Mouse (Mus musculus) inflammation-experienced regulatory T-cells, adult 6 months (primary cell): ENCODE measurements around the gene Pdcd7. TPM values are rescaled to one million over a fixed set of nuclear protein-coding genes. Genes with fewer than 3 reads are reported as not detected.

Source experiments
- ATAC-seq: one replicate; pipeline ENCODE4 v1.8.0; 2017
- polyA plus RNA-seq, 3 experiments: library from polyadenylated mRNA; unstranded; fragments of 100-300 nt; shearing (Covaris generic); gene quantifications; one replicate each; pipeline ENCODE4 v1.2.1; 2017

Pdcd7 gene
- polyA plus RNA-seq, 3 experiments from 2014 or later: 4.3 to 6.0 (median 5.8) TPM

GRCm38 (mm10) chr9:65399934-65400333 is 54.0 kb downstream of the Pdcd7 start:
- ATAC-seq: no peak

GRCm38 (mm10) chr9:65404331-65405183 is 58.7 kb downstream of the Pdcd7 start:
- no peak for ATAC-seq

GRCm38 (mm10) chr9:65405184-65405449 is 59.2 kb downstream of the Pdcd7 start:
- no peak for ATAC-seq

- ATAC-seq: no peak
Observed at GRCm38 (mm10) chr9:65407327-65407726, 61.4 kb downstream of the Pdcd7 start.

- no peak for ATAC-seq
Observed at GRCm38 (mm10) chr9:65407861-65408260, 62.0 kb downstream of the Pdcd7 start.

- no peak for ATAC-seq
Observed at GRCm38 (mm10) chr9:65408871-65409295, 63.0 kb downstream of the Pdcd7 start.

Other genes starting within 250 kb of the Pdcd7 start
- under 1 TPM in 2 of 3 experiments, not detected in 1; 0.24 to 0.28 TPM for gene Igdcc4, start 244.6 kb upstream of the Pdcd7 start, polyA plus RNA-seq
- gene Igdcc3, start 204.9 kb upstream of the Pdcd7 start, polyA plus RNA-seq: not detected
- gene Parp16, start 150.8 kb upstream of the Pdcd7 start, polyA plus RNA-seq: 1 to 10 TPM; 5.4 to 8.0 (median 5.8) TPM
- gene Cilp, start 80.9 kb upstream of the Pdcd7 start, polyA plus RNA-seq: not detected
- gene Clpx, start 51.8 kb upstream of the Pdcd7 start, polyA plus RNA-seq: 10 to 100 TPM; 29.8 to 41.8 (median 37.4) TPM
- under 1 TPM in 1 of 3 experiments, not detected in 2; 0.54 TPM for gene Ubap1l, start 14.9 kb downstream of the Pdcd7 start, polyA plus RNA-seq
- not detected for gene Kbtbd13, start 45.5 kb downstream of the Pdcd7 start, polyA plus RNA-seq
- gene Rasl12, start 52.4 kb downstream of the Pdcd7 start, polyA plus RNA-seq: under 1 TPM in 2 of 3 experiments, not detected in 1; 0.23 to 0.89 TPM
- gene Slc51b, start 76.9 kb downstream of the Pdcd7 start, polyA plus RNA-seq: not detected
- 10 to 100 TPM; 20.3 to 25.1 (median 21.8) TPM for gene Mtfmt, start 89.7 kb downstream of the Pdcd7 start, polyA plus RNA-seq
- 10 to 100 TPM; 37.2 to 83.3 (median 81.4) TPM for gene Spg21, start 114.8 kb downstream of the Pdcd7 start, polyA plus RNA-seq
- not detected for gene Ankdd1a, start 174.1 kb downstream of the Pdcd7 start, polyA plus RNA-seq
- gene Plekho2, start 233.9 kb downstream of the Pdcd7 start, polyA plus RNA-seq: 10 to 100 TPM; 44.8 to 84.9 (median 55.9) TPM
- 1 to 10 TPM in 2 of 3 experiments, under 1 TPM in 1; 0.32 to 7.4 (median 1.1) TPM for gene Pif1, start 241.1 kb downstream of the Pdcd7 start, polyA plus RNA-seq